Mouse (Mus musculus) stomach, postnatal 0 days (tissue): ENCODE data around the gene Cd4.

ENCODE experiments used
- CTCF ChIP-seq: IDR thresholded peaks from 2 replicates; pipeline ENCODE4 v1.5.1; 2016; ENCODE audit warnings: antibody characterized with exemption, low read depth, mild to moderate bottlenecking, moderate library complexity
- EP300 ChIP-seq: optimal IDR thresholded peaks from 2 replicates; pipeline ENCODE3; 2016; ENCODE audit warnings: antibody characterized with exemption

DNA sequence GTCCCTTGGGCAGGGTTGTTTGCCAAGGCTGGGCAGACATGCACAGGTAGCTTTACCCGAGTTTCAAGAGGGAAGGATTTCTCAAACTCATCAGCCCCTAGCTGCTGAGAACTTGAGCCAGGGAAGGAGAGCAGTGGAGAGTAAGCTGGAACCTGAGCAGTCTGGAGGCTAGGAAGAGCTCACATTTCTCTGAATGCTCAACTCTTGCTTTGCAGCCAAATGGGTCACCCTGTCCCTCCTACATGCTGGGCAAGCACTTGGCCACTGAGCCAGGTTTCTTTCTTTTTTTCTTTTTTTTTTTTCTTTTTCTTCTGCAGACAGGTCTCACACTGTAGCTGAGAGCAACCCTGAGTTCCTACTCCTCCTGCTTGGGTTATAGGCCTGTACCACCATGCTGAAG lies 48.7 kb upstream of the Cd4 start:
- TF ChIP-seq CTCF (no peak), EP300 (no peak)
